Mouse (Mus musculus): Measurements from ENCODE around the gene Dip2a. TPM values are rescaled to one million over a fixed set of nuclear protein-coding genes. Genes with fewer than 3 reads are reported as not detected.

The Dip2a gene
- polyA plus RNA-seq, 1 experiment = 2.1 TPM

- H3K4me1 ChIP-seq = peaks cover 20% of the 10 kb centered on the region
- no peak overlapping the region for H3K4me3 ChIP-seq (replicated peaks)
- no peaks in the 10 kb centered on the region for H3K9me3 ChIP-seq
- TF ChIP-seq FLI1 (IDR thresholded peaks at IDR 0.05; ENCODE audit: low read length) = no peak
- no peak for TF ChIP-seq GATA1 (IDR thresholded peaks at IDR 0.05; ENCODE audit: borderline replicate concordance, low read length)
- no peaks in the 10 kb centered on the region for H3K27me3 ChIP-seq (replicated peaks)
- peaks cover 11% of the 10 kb centered on the region for H3K36me3 ChIP-seq (replicated peaks; ENCODE audit: low read length)
Measured at GRCm38 (mm10) chr10:76229627-76230026, 115.5 kb downstream of the Dip2a start.

DNA sequence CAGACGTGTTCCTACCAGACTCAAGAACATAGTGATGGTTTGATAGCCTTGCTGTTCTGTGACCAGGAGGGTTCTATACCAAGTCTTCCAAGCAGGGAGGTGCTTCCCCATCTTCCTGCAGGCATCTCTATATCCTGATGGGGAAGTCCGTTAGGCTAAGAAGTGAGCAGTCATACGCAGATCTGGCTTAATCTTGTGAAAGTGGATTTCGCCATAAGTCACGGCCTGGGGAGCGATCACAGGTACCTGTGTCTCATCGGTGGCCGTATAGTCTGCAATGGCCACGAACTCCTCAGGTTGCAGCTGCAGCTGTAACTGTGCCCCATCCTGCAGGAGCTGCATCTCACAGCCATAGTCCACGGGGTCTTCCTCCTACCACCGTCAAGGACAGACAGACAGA lies 119.1 kb downstream of the Dip2a start:
- H3K9me3 ChIP-seq = no peaks in the 10 kb centered on the region
- H3K4me1 ChIP-seq = peaks cover 20% of the 10 kb centered on the region
- H3K36me3 ChIP-seq (replicated peaks; ENCODE audit: low read length) = peaks cover 41% of the 10 kb centered on the region
- H3K27me3 ChIP-seq (replicated peaks) = no peaks in the 10 kb centered on the region
- no peak overlapping the region for H3K4me3 ChIP-seq (replicated peaks)
- TF ChIP-seq FLI1 (IDR thresholded peaks at IDR 0.05; ENCODE audit: low read length) = no peak
- TF ChIP-seq GATA1 (IDR thresholded peaks at IDR 0.05; ENCODE audit: borderline replicate concordance, low read length) = no peak

- TF ChIP-seq FLI1 (IDR thresholded peaks at IDR 0.05; ENCODE audit: low read length) (no peak), GATA1 (IDR thresholded peaks at IDR 0.05; ENCODE audit: borderline replicate concordance, low read length) (no peak)
- Histone ChIP-seq H3K9me3 (peaks cover 37% of the 10 kb centered on the region), H3K4me1 (no peaks in the 10 kb centered on the region)
Measured at GRCm38 (mm10) chr10:76218240-76218639, 126.9 kb downstream of the Dip2a start.

DNA sequence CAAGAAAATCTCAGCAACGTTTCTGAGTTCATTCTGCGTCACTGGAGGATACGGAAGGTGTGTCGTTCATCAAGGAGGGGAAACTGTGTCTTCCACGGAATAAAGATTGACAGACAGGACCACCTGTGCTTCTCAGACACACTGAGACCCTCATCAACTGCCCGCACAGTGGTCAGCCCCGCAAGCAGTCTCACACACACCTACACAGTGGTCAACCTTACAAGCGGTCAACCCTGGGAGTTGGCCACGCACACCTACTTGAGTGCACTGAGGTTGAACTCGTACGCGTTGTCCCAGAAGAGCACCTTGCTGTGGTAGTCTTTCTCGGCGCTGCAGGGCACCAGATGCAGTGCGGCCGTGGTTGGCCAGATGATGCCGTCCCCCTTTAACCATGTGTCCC lies 128.0 kb downstream of the Dip2a start:
- peaks cover 38% of the 10 kb centered on the region for H3K9me3 ChIP-seq
- H3K4me3 ChIP-seq (replicated peaks) = peak overlapping the region; percentile 47
- no peaks in the 10 kb centered on the region for H3K4me1 ChIP-seq
- H3K36me3 ChIP-seq (replicated peaks; ENCODE audit: low read length) = peaks cover 76% of the 10 kb centered on the region
- H3K27me3 ChIP-seq (replicated peaks) = no peaks in the 10 kb centered on the region
- TF ChIP-seq FLI1 (IDR thresholded peaks at IDR 0.05; ENCODE audit: low read length) (no peak), GATA1 (IDR thresholded peaks at IDR 0.05; ENCODE audit: borderline replicate concordance, low read length) (no peak)

More at GRCm38 (mm10) chr10:76218240-76218639, 126.9 kb downstream of the Dip2a start:
- peaks cover 87% of the 10 kb centered on the region for H3K36me3 ChIP-seq (replicated peaks; ENCODE audit: low read length)
- no peaks in the 10 kb centered on the region for H3K27me3 ChIP-seq (replicated peaks)
- no peak overlapping the region for H3K4me3 ChIP-seq (replicated peaks)

DNA sequence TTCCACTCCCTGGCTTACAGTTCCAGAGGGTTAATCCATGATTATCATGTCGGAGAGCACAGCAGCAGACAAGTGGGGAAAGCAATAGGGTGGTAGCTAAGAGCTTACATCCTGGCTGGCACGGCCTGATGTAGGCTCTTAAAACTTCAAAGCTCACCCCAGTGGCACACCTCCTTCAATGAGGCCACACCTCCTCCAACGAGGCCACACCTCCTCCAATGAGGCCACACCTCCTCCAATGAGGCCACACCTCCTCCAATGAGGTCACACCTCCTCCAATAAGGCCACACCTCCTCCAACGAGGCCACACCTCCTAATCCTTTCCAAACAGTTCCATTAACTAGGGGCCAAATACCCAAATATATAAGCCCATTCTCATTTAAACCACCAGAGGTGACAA lies 130.9 kb downstream of the Dip2a start:
- Histone ChIP-seq H3K4me1 (no peaks in the 10 kb centered on the region), H3K9me3 (peaks cover 38% of the 10 kb centered on the region), H3K4me3 (replicated peaks) (no peak overlapping the region), H3K36me3 (replicated peaks; ENCODE audit: low read length) (peaks cover 62% of the 10 kb centered on the region), H3K27me3 (replicated peaks) (no peaks in the 10 kb centered on the region)
- TF ChIP-seq FLI1 (IDR thresholded peaks at IDR 0.05; ENCODE audit: low read length) (no peak), GATA1 (IDR thresholded peaks at IDR 0.05; ENCODE audit: borderline replicate concordance, low read length) (no peak)

GRCm38 (mm10) chr10:76212121-76212520 lies 133.0 kb downstream of the Dip2a start:
- H3K9me3 ChIP-seq = peaks cover 36% of the 10 kb centered on the region
- H3K36me3 ChIP-seq (replicated peaks; ENCODE audit: low read length) = peaks cover 67% of the 10 kb centered on the region
- H3K27me3 ChIP-seq (replicated peaks) = no peaks in the 10 kb centered on the region
- H3K4me1 ChIP-seq = no peaks in the 10 kb centered on the region
- TF ChIP-seq GATA1 (IDR thresholded peaks at IDR 0.05; ENCODE audit: borderline replicate concordance, low read length) (no peak), FLI1 (IDR thresholded peaks at IDR 0.05; ENCODE audit: low read length) (no peak)
- H3K4me3 ChIP-seq (replicated peaks) = no peak overlapping the region

DNA sequence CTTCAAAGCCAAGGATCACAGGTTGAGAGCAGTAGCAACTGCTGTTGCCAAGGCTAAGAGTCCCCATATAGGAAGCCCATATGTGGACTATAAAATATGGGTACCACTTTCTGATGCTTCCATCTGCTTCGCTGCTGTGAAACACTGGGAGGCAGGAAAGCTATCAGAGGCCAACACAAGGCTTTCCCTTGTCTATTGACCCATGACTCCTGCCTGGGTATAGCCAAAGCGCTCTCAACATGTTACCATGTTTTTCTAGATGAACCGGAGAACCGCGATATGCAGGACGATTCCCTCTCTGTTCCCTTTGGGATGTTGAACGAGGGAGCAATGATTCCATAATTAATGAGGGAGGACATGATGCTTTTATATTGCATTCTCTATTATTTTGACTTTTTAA lies 134.3 kb downstream of the Dip2a start:
- H3K27me3 ChIP-seq (replicated peaks) = no peaks in the 10 kb centered on the region
- TF ChIP-seq GATA1 (IDR thresholded peaks at IDR 0.05; ENCODE audit: borderline replicate concordance, low read length) (no peak), FLI1 (IDR thresholded peaks at IDR 0.05; ENCODE audit: low read length) (no peak)
- no peak overlapping the region for H3K4me3 ChIP-seq (replicated peaks)
- no peaks in the 10 kb centered on the region for H3K4me1 ChIP-seq
- peaks cover 59% of the 10 kb centered on the region for H3K36me3 ChIP-seq (replicated peaks; ENCODE audit: low read length)
- peaks cover 26% of the 10 kb centered on the region for H3K9me3 ChIP-seq

Other genes with a start within 250 kb of the Dip2a start
- gene Slc5a4b, start 234.3 kb downstream of the Dip2a start, polyA plus RNA-seq (2012; ENCODE audit: insufficient read depth, low replicate concordance) = not detected in 2 replicates
- gene Slc5a4a, start 197.8 kb downstream of the Dip2a start, polyA plus RNA-seq (2012; ENCODE audit: insufficient read depth, low replicate concordance) = not detected in 2 replicates
- 11.5 and 19.6 TPM in 2 replicates for gene Prmt2, start 107.4 kb downstream of the Dip2a start, polyA plus RNA-seq (2012; ENCODE audit: insufficient read depth, low replicate concordance)
- not detected in 2 replicates for gene S100b, start 91.4 kb downstream of the Dip2a start, polyA plus RNA-seq (2012; ENCODE audit: insufficient read depth, low replicate concordance)
- not detected in 2 replicates for gene AC141477.1, start 95.2 kb upstream of the Dip2a start, polyA plus RNA-seq (2012; ENCODE audit: insufficient read depth, low replicate concordance)
- 32.3 and 41.3 TPM in 2 replicates for gene Pcnt, start 97.5 kb upstream of the Dip2a start, polyA plus RNA-seq (2012; ENCODE audit: insufficient read depth, low replicate concordance)
- gene 2610028H24Rik, start 103.8 kb upstream of the Dip2a start, polyA plus RNA-seq (2012; ENCODE audit: insufficient read depth, low replicate concordance) = not detected in 2 replicates
- 4.7 and 33.6 TPM in 2 replicates for gene Mcm3ap, start 123.6 kb upstream of the Dip2a start, polyA plus RNA-seq (2012; ENCODE audit: insufficient read depth, low replicate concordance)
- gene Ybey, start 123.8 kb upstream of the Dip2a start, polyA plus RNA-seq (2012; ENCODE audit: insufficient read depth, low replicate concordance) = 0.74 TPM in 1 of 2 replicates, not detected in the other
- gene Lss, start 186.3 kb upstream of the Dip2a start, polyA plus RNA-seq (2012; ENCODE audit: insufficient read depth, low replicate concordance) = 13.1 and 30.8 TPM in 2 replicates
- not detected in 2 replicates for gene Spatc1l, start 217.0 kb upstream of the Dip2a start, polyA plus RNA-seq (2012; ENCODE audit: insufficient read depth, low replicate concordance)
- not detected in 2 replicates for gene Ftcd, start 230.4 kb upstream of the Dip2a start, polyA plus RNA-seq (2012; ENCODE audit: insufficient read depth, low replicate concordance)

Measured in megakaryocyte, embryonic 14.5 days (primary cell).